Mouse (Mus musculus) small intestine, adult 2 months (tissue): ENCODE measurements around the gene Apoc2.

Experiments used
- CTCF ChIP-seq: fragments of 200-500 bp; IDR thresholded peaks from 2 replicates; pipeline ENCODE4 v1.5.1; 2012; ENCODE audit warnings: low read depth, mild to moderate bottlenecking, control low read depth, inconsistent platforms, low read length, moderate library complexity, mixed read lengths; ENCODE audit not compliant: insufficient replicate concordance, insufficient read length; ENCODE audit errors: extremely low read depth
- POLR2A ChIP-seq: fragments of 200-500 bp; IDR thresholded peaks from 2 replicates; pipeline ENCODE4 v1.6.1; 2012; ENCODE audit warnings: low read depth, mild to moderate bottlenecking, control low read depth, inconsistent platforms, low read length, moderate library complexity

GRCm38 (mm10) chr7:19633197-19633596 is 44.5 kb downstream of the Apoc2 start:
- TF ChIP-seq POLR2A (no peak), CTCF (no peak)
